Mouse (Mus musculus): Measurements from ENCODE around the gene Gm4724.
"Not testable (repeated sequence)": the region's sequence is repeated elsewhere in the genome, so short reads cannot be mapped to it uniquely, and the experiment has no call there.

Gm4724 gene

GRCm38 (mm10) chr2:175435707-175436106, at the start of gene Gm4724:
Gene Gm4724 (minus strand): TSS chr2:175435807.
- DNase-seq (ENCODE audit: low read depth, low spot score) = not testable (repeated sequence)

GRCm38 (mm10) chr2:175469685-175470084, 34.1 kb upstream of the Gm4724 start, which contains the start of gene Zfp965:
Gene Zfp965 (plus strand): TSS chr2:175469985.
- DNase-seq (ENCODE audit: low read depth, low spot score) = not testable (repeated sequence)

Measured in retina, postnatal 7 days (tissue).